Mouse (Mus musculus): ENCODE results near the gene Stk11ip.

Gene Stk11ip

GRCm38 (mm10) chr1:75570403-75570802 lies 49.1 kb downstream of the Stk11ip start:
- no peak for DNase-seq (ENCODE audit: low read depth, low spot score)

- DNase-seq (ENCODE audit: low read depth, low spot score), result no peak
Observed at GRCm38 (mm10) chr1:75572776-75573175, 51.4 kb downstream of the Stk11ip start.

GRCm38 (mm10) chr1:75573715-75574114 lies 52.4 kb downstream of the Stk11ip start:
- no peak for DNase-seq (ENCODE audit: low read depth, low spot score)

- DNase-seq (ENCODE audit: low read depth, low spot score), result no peak
Observed at GRCm38 (mm10) chr1:75574476-75575310, 53.4 kb downstream of the Stk11ip start.

- no peak for DNase-seq (ENCODE audit: low read depth, low spot score)
Observed at GRCm38 (mm10) chr1:75581936-75582624, 60.8 kb downstream of the Stk11ip start.

GRCm38 (mm10) chr1:75582625-75582956 lies 61.3 kb downstream of the Stk11ip start:
- DNase-seq (ENCODE audit: low read depth, low spot score), result no peak

GRCm38 (mm10) chr1:75583034-75583433 lies 61.7 kb downstream of the Stk11ip start:
- DNase-seq (ENCODE audit: low read depth, low spot score), result no peak

- DNase-seq (ENCODE audit: low read depth, low spot score), result no peak
Observed at GRCm38 (mm10) chr1:75586791-75587190, 65.5 kb downstream of the Stk11ip start.

Data from A20 (cell line).